Mouse (Mus musculus) C2C12 (cell line): Measurements from ENCODE around the gene Rbm20. TPM values are rescaled to one million over a fixed set of nuclear protein-coding genes. Genes with fewer than 3 reads are reported as not detected.

Source experiments
- H3K27me3 ChIP-seq: one replicate; pipeline ENCODE4 v1.6.1; 2011; ENCODE audit not compliant: control insufficient read depth, insufficient read depth, insufficient read length
- H3K36me3 ChIP-seq: one replicate; pipeline ENCODE4 v1.6.1; 2011; ENCODE audit not compliant: control insufficient read depth, insufficient read depth
- H3K4me3 ChIP-seq: one replicate; pipeline ENCODE4 v1.5.1; 2011; ENCODE audit warnings: mild to moderate bottlenecking, control low read depth; ENCODE audit not compliant: poor library complexity, insufficient read depth, severe bottlenecking
- H3K79me2 ChIP-seq: one replicate; pipeline ENCODE4 v1.6.1; 2011; ENCODE audit not compliant: control insufficient read depth, insufficient read depth
- H3K79me3 ChIP-seq: one replicate; pipeline ENCODE4 v1.6.1; 2011; ENCODE audit warnings: low read depth, control low read depth
- H3ac ChIP-seq: one replicate; pipeline ENCODE3; 2011; ENCODE audit warnings: low read depth; ENCODE audit not compliant: control insufficient read depth, insufficient read length
- CEBPB ChIP-seq: IDR thresholded peaks from one replicate; pipeline ENCODE4 v1.6.1; 2011; ENCODE audit warnings: low read depth, mild to moderate bottlenecking, control low read depth, moderate library complexity
- CTCF ChIP-seq: IDR thresholded peaks from one replicate; pipeline ENCODE4 v1.5.1; 2011; ENCODE audit not compliant: control insufficient read depth, insufficient read depth, insufficient read length
- FOSL1 ChIP-seq: IDR thresholded peaks from one replicate; pipeline ENCODE4 v1.8.0; 2011; ENCODE audit warnings: mild to moderate bottlenecking, low read length; ENCODE audit not compliant: poor library complexity, insufficient read depth, severe bottlenecking
- MAX ChIP-seq: IDR thresholded peaks from one replicate; pipeline ENCODE4 v1.6.1; 2011; ENCODE audit warnings: mild to moderate bottlenecking, control low read depth
- MYOD1 ChIP-seq: IDR thresholded peaks from one replicate; pipeline ENCODE4 v1.6.1; 2011; ENCODE audit warnings: low read depth; ENCODE audit not compliant: control insufficient read depth, insufficient read length
- MYOG ChIP-seq: IDR thresholded peaks from one replicate; pipeline ENCODE4 v1.6.1; 2011; ENCODE audit not compliant: control insufficient read depth, insufficient read length; ENCODE audit errors: extremely low read depth
- USF1 ChIP-seq: IDR thresholded peaks from one replicate; pipeline ENCODE4 v1.6.1; 2011; ENCODE audit warnings: low read depth, mild to moderate bottlenecking, control low read depth, moderate library complexity
- polyA plus RNA-seq: library from polyadenylated mRNA; unstranded; fragments of >200 nt; fragmentation: generic; extraction: Trizol; gene quantifications from one replicate; pipeline ENCODE4 v1.2.1, GENCODE M21; 2012; ENCODE audit warnings: missing spikeins

Gene Rbm20
- polyA plus RNA-seq, 1 experiment, result 23.1 TPM

- Histone ChIP-seq H3K4me3 (peak overlapping the region; percentile 54), H3K27me3 (no peaks in the 10 kb centered on the region), H3ac (peak overlapping the region; percentile 60), H3K79me2 (peaks cover 33% of the 10 kb centered on the region), H3K36me3 (peaks cover 9% of the 10 kb centered on the region), H3K79me3 (no peaks in the 10 kb centered on the region)
- TF ChIP-seq MYOD1 (no peak), MAX (no peak), CEBPB (no peak), FOSL1 (no peak), USF1 (no peak), CTCF (no peak), MYOG (no peak)
Measured at GRCm38 (mm10) chr19:53791751-53792720, 114.9 kb downstream of the Rbm20 start.

GRCm38 (mm10) chr19:53792976-53793897, 116.1 kb downstream of the Rbm20 start:
- Histone ChIP-seq H3K36me3 (peaks cover 9% of the 10 kb centered on the region), H3K79me3 (no peaks in the 10 kb centered on the region), H3ac (peak overlapping the region; percentile 20), H3K4me3 (peak overlapping the region; percentile 54), H3K27me3 (no peaks in the 10 kb centered on the region), H3K79me2 (peaks cover 33% of the 10 kb centered on the region)
- TF ChIP-seq FOSL1 (no peak), CEBPB (no peak), USF1 (peak; percentile 92), MAX (peak; percentile 93), MYOD1 (no peak), MYOG (no peak), CTCF (no peak)

- TF ChIP-seq MYOD1 (no peak), MAX (no peak), CTCF (no peak), CEBPB (no peak)
- H3K4me3 ChIP-seq, result peak overlapping the region; percentile 54
- H3K27me3 ChIP-seq, result no peaks in the 10 kb centered on the region
- peak overlapping the region; percentile 51 for H3ac ChIP-seq
- H3K79me2 ChIP-seq, result peaks cover 33% of the 10 kb centered on the region
- no peaks in the 10 kb centered on the region for H3K79me3 ChIP-seq
- H3K36me3 ChIP-seq, result peaks cover 9% of the 10 kb centered on the region
Measured at GRCm38 (mm10) chr19:53793994-53794890, 117.1 kb downstream of the Rbm20 start.

- H3K27me3 ChIP-seq, result no peaks in the 10 kb centered on the region
- H3ac ChIP-seq, result no peak overlapping the region
- peaks cover 9% of the 10 kb centered on the region for H3K36me3 ChIP-seq
- no peak overlapping the region for H3K4me3 ChIP-seq
- TF ChIP-seq MYOD1 (no peak), CEBPB (no peak), MYOG (no peak), FOSL1 (no peak), CTCF (no peak), MAX (no peak), USF1 (no peak)
- H3K79me3 ChIP-seq, result no peaks in the 10 kb centered on the region
- peaks cover 33% of the 10 kb centered on the region for H3K79me2 ChIP-seq
Measured at GRCm38 (mm10) chr19:53794996-53795395, 117.9 kb downstream of the Rbm20 start.

GRCm38 (mm10) chr19:53796020-53796419, 118.9 kb downstream of the Rbm20 start:
- H3K36me3 ChIP-seq, result peaks cover 9% of the 10 kb centered on the region
- H3K79me3 ChIP-seq, result no peaks in the 10 kb centered on the region
- no peak for TF ChIP-seq CTCF
- TF ChIP-seq FOSL1, result no peak
- TF ChIP-seq MYOG, result no peak
- TF ChIP-seq MYOD1, result no peak
- no peak for TF ChIP-seq MAX
- no peak for TF ChIP-seq CEBPB
- no peak for TF ChIP-seq USF1

More at GRCm38 (mm10) chr19:53796020-53796419, 118.9 kb downstream of the Rbm20 start:
- Histone ChIP-seq H3K27me3 (no peaks in the 10 kb centered on the region), H3ac (no peak overlapping the region), H3K4me3 (no peak overlapping the region), H3K79me2 (peaks cover 35% of the 10 kb centered on the region)
